Mouse (Mus musculus) cerebellum, adult 9-11 months (tissue): ENCODE results near the gene Mtmr11.
"Not testable (repeated sequence)": the region's sequence is repeated elsewhere in the genome, so short reads cannot be mapped to it uniquely, and the experiment has no call there.

Experiments
- DNase-seq: peaks from one replicate; pipeline ENCODE4 v3.0.0; 2022

Mtmr11 gene

DNA sequence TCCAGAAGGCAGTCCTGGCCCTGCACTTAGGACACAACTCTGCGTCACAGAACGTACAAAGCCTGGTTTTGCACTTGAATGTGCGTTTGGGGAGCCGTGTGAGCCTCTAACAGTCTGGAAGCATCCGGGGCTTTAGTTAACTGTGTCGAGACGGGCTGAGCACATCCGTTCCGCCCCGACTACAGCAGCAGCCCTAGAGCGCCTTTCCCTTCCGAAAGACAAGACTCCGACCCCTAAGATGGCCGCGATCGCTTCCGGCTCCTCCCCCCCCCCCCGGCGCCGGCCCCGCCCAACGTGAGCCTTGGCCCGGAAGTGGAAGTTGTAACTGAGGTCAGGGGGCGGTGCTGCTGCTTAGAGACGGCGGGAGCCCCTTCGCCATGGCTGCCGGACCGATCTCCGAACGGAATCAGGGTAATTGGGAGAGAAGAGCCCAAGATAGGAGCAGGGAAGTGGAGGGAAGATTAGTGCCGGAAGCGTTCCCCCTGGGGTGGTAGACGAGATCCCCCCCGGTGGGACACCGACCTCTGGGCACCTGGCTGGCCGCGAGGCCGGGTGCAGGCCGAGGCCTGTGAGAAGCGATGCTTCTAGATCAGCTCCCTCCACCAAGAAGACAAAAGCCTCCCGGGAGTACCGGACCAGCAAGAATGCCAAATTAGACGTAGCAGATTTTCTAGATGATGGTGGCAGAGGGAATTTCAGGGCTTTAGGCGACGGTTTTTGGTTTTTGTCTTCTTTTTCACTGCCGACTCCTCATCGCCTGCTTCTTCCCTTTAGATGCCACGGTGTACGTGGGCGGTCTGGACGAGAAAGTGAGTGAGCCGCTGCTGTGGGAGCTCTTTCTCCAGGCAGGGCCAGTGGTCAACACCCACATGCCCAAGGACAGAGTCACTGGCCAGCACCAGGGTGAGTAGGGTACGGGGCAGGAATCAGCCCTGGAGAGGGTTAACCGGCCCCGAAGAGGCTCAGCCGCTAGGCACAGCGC is 10.7 kb downstream of the Mtmr11 start, which contains the start of gene Sf3b4:
Gene Sf3b4 (plus strand): TSS at position 136 of the 982 bp plus-strand sequence.
- DNase-seq = peak; percentile 85

GRCm38 (mm10) chr3:96173185-96173584 is 11.4 kb downstream of the Mtmr11 start:
- DNase-seq = no peak

DNA sequence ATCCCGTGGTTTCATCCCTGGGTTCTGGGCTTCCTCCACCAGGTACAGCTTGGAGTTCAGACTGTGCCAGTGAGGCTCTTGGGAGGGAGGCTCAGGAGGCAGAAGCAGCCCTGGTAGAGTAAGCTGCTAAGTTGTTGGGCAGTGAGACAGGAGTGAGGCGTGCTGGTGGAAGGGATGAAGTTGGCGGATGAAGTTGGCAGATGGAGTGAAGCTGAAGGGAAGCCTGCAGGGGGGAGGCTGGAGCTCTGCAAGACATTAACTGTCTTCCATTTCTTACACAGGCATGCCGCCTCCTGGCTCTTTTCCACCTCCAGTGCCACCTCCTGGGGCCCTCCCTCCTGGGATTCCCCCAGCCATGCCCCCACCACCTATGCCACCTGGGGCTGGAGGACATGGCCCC is 12.2 kb downstream of the Mtmr11 start:
- peak; percentile 52 for DNase-seq

GRCm38 (mm10) chr3:96175251-96175650 is 13.4 kb downstream of the Mtmr11 start:
- DNase-seq = peak; percentile 14

- no peak for DNase-seq
Measured at GRCm38 (mm10) chr3:96178427-96178826, 16.6 kb downstream of the Mtmr11 start.

DNA sequence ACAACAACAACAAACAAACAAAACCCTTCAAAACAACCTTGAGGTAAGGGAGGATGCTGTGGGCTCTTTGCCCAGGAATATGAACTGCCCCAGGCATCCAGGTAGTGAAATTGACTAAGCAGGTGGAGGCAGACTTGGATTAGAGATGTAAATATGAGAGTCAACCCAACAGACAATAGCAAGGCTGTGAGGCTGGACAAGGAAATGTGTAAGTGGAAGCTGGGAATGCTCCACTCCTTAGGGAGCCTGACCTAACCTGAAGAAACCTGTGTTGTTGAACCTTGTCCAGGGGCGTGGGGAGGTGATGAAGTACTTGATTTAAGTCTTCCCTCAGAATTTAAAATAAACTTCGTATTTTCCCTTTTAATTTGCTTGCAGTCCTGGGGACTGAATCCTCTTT is 17.1 kb downstream of the Mtmr11 start:
- no peak for DNase-seq

DNA sequence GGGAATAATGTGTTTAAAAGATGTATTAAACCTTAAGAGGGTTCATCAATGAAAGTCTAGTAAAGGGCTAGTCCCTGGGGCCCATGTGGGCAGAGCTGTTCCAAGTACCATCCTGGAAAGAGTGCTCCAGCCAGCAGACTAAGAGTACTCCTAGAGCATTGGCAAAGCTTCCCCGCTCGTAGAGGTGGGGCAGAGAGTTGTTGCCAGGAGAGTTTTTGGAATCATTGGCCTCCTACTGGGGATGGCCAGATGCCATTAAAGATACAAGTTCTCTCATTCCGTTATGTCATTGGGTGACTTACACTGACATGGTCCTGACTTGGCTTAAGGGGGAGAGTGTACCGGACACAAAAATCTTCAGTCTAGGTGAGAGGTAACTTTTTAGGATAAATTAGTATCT is 17.7 kb downstream of the Mtmr11 start:
- DNase-seq = peak; percentile 70

DNA sequence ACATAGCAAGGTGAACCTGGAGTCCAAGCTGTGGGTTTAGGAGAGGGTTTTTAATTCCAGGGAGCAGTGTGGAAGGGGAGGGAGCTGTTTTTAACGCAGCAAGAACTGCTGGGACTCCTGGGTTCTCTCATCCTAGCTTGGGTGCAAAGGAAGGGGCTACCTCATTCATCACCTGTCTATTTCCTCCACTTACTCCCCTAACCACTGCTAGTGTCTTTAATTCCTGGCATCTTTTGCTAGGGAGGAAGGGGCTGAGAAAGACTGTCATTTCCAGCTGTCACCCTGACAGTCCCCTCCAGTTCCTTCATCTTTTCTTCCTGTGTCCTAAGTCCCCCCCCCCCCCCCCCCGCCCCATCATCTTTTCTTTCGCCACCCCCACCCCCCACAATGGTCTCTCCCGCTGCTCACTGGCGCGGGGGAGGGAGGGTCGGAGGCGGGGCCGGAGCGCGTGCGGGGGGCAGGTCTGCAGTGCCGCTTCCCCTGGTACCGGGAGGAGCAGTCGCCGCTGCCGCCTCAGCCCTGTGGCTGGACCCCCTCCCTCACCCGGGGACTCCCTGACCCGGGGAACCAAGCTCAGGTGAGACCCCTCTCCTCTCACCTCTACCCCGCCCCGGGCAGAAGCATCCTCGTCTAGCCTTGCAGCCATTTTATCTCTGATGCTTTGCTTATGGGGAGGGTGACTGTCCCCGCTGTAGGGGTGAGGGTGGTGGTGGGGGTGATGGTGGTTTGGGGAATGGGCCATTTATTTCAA is 19.1 kb downstream of the Mtmr11 start, which contains the start of gene Sv2a:
Gene Sv2a (plus strand): TSS at position 425 of the 751 bp plus-strand sequence.
- peak; percentile 88 for DNase-seq

GRCm38 (mm10) chr3:96181510-96182381 is 19.9 kb downstream of the Mtmr11 start:
- DNase-seq = peak; percentile 74

DNA sequence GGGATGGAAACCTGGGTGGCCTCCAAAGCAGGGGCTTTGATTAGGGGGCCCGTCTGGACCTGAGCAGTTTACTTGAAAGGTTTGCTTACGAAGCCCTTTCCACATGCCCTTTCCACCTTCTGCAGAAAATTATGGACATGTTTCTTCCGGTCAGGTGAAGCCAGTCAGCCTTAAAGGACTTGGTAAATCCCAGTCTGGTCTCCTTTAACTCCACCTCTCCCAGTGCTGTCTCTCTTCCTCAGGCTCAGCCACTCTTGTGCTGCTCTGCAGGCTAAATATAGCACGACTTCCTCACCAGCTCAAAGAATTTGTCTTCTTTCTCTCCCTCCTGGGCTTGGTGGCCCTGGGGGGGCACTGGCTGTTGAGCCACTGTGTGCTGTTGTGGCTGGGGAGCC is 20.6 kb downstream of the Mtmr11 start:
- DNase-seq = peak; percentile 67

- no peak for DNase-seq
Measured at GRCm38 (mm10) chr3:96192977-96193376, 31.2 kb downstream of the Mtmr11 start.

- DNase-seq = no peak
Measured at GRCm38 (mm10) chr3:96194966-96195365, 33.2 kb downstream of the Mtmr11 start.

DNA sequence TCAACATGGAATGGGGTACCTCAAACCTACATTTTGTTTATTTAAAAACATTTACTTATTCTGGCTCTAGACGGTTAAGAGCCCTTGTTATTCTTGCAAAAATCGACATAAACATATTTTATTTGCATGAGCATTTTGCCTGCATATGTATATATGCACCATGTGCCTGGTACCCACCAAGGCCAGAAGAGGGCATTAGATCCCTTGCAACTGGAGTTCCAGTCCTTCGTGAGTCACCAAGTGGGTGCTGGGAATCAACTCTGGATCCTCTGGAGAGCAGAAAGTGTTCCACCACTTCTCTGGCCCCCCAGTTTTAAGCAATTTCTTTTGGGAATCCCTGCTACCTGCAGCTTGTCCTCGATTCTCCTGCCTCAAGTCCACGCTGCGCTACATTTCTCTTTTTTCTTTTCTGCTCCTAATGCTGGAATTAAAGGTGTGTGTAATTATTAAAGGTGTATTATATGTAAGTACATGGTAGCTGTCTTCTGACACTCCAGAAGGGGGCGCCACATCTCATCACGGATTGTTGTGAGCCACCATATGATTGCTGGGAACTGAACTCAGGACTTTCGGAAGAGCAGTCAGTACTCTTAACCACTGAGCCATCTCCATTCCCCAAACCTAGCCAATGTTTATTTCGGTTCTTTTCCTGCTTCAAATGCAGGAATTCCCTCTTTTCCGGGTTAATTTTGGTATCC is 34.0 kb downstream of the Mtmr11 start:
- DNase-seq = no peak

GRCm38 (mm10) chr3:96196437-96197128 is 34.8 kb downstream of the Mtmr11 start:
- DNase-seq = no peak

- peak; percentile 93 for DNase-seq
Measured at GRCm38 (mm10) chr3:96197129-96197749, 35.4 kb downstream of the Mtmr11 start.

DNA sequence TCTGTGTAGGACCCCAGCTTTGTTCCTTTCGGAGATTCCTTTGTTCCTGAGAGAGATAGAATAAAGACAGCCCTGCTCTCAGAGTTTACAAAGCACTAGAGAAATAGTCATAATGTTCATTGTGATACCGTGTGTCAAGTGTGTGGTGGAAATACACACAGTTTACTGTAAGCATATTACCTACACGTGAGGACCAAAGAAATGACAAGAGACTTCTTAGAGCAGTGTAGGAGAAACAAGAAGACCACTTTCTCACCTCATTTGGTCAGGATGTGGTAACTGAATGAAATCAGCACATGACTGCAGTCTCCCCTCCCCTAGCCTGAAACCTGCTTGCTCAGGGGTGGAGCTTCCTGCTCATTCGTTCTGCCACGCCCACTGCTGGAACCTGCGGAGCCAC is 36.4 kb downstream of the Mtmr11 start:
- no peak for DNase-seq

DNA sequence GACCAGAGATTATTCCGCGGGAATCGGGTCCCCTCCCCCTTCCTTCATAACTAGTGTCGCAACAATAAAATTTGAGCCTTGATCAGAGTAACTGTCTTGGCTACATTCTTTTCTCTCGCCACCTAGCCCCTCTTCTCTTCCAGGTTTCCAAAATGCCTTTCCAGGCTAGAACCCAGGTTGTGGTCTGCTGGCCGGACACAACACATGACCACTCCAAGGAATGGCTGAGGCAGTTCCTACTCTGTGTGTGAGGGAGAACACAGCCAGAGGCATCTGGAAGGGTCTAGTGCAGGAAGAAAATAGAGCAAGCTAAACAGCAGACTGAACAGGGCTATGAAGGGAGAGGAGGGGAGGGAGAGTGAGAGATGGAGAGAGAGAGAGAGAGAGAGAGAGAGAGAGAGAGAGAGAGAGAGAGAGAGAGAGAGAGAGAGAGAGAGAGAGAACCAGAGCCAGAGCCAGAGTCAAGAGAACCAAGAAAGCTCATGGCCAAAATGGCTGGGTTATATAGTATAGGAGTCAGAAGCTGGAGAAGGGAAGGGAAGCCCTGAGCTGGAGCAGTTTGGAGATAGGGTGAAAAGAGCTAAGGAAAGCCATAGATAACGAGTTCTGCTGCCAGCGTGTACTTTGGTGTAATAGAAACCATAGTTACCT is 36.9 kb downstream of the Mtmr11 start:
- not testable (repeated sequence) for DNase-seq

- no peak for DNase-seq
Measured at GRCm38 (mm10) chr3:96199731-96200130, 37.9 kb downstream of the Mtmr11 start.

GRCm38 (mm10) chr3:96207819-96208218 is 46.0 kb downstream of the Mtmr11 start:
- DNase-seq = no peak

- DNase-seq = no peak
Measured at GRCm38 (mm10) chr3:96209242-96209641, 47.4 kb downstream of the Mtmr11 start.
